Mouse (Mus musculus) c-Kit-positive CD71-positive TER-119-positive erythroid progenitor cells, embryonic 14.5 days (primary cell): ENCODE data around the gene Guf1.

Source experiments
- DNase-seq: peaks from one replicate; pipeline ENCODE4 v3.0.0-alpha.2; 2013; ENCODE audit warnings: low spot score

The Guf1 gene

DNA sequence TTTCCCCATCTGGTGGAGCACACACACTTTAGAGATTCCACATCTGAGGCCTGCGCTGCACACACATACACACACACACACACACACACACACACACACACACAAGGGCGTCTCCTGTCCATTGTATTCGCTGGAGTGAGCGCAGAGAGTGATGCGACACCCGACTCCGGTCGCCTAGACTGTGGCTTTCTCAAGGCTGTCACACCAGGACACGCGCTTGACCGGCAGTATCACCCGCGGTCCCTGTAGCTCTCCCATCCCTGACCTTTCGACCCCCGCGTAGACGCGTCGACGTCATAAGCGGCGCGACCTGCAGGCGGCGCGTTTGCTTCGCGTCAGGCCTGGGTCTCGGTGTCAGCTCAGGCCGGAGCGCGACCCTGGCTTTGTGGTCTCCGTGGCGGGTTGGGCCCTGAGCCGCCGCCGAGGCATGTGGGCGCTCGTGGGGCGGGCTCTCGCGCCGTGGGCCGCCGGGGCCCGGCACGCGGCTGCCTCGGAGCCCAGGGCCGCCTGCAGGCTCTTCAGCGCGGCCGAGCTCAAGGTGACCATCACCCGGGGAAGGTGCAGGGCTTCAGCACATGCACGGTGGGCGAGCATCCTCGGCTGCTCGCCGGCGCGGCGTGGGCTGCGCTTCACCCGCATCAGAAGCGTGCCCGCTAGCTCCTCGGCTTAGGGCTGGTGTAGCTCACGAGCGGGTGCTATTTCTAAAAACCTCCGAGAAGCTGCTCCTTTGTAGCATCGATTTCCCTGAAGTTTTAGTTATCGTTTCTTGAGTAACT is at the start of gene Guf1:
Gene Guf1, plus strand, starts transcription at position 296 of the 776 bp plus-strand sequence.
- peak; percentile 84 for DNase-seq

DNA sequence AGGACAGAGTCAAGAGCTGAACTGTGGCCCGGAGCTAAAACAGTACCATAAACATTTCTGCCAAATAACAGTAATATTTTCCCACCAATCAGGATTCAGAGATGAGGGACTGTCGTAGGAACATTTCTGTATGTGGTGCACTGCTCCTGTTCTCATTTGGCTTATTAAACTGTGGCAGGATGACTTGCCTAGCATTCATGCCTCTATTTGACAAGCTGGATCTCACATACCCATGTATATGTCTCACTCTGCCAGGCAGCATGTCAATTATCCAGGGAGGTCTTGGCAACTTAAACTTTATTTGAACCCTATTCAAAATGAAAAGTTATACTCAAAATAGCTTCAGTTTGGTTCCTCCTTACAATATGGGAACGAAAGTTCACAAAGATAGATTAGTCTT is 49.7 kb upstream of the Guf1 start:
- DNase-seq, result no peak

DNA sequence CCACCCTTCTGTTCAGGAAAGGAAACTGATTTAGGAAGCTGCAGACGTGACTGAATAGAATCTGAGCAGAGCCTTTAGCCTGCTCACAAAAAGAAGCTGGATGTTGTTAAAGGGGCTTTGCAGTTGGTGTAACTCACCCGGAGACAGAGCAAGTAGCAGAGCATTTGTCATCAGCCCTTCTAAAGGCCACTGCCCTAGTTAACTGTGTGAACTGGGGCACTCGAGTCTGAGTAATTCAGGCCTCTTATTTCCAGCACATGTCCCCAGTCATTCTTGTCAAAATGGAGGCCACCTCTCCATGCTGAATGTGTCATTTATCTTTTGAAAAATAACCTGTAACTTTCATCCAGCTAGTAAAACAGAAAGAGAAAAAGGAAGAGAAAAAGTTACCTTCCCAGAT is 45.1 kb upstream of the Guf1 start:
- DNase-seq, result no peak

DNA sequence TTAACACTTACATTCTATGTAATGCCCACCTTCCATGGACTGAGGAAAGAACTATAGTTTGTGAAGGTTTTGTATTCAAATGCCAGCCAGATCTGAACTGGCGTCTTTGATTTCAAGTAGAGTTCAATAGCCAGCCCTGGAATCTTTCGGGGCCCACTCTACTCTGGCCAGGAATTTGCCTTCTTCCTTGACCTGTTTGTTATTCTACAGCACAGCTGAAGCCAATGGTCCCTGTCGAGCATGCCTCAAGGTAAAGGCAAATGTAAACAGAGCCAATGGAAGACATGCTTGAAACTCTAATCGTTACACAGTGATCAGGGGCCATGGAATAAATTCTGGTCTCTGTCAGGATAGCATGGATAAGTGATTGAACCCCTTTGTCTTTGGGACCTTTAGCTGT is 44.5 kb upstream of the Guf1 start:
- DNase-seq, result no peak

DNA sequence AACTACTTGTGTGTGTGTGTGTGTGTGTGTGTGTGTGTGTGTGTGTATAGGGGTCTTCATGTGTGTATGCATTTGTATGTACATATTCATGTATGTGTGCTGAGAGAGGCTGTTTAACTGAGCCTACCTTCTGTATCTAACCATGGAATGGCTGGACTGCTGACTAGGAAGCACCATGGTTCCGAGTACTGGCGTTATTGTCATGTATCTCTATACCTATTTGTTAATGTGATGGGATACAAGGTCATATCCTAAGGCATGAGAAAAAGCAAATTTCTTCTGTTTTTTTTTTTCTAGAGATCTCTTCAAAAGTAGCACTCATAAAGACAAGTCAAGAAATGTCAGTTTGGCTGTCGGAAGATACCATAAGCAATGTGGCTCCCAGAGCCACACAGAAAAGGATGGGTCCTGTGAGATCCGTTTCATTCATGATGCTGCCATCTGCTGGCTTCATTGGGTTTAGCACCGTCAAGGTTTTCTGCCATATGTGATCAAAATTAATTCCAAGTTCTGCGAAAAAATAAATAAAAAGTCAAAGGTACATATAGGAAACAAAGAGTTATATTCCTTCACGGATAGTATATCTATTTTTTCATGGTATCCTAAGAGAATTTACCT is 36.0 kb upstream of the Guf1 start:
- peak; percentile 3 for DNase-seq

DNA sequence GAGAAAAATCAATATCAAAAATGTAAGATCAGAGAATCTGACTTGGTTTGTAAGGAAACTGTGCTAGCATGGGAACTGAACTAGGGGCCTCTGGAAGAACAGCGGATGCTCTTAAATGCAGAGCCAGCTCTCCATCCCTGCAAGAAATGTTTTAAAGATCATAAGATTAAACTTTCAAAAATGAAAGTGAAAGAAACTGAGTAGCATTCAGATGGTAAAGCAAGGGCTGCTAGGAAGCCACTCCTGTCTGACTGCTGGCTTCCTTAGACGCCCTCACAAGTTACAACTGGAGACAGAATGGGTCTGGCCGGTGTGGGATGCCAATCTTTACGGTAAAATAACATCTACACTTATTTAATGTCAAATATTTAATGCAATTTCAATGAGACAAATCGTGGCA is 34.7 kb upstream of the Guf1 start:
- DNase-seq, result no peak

DNA sequence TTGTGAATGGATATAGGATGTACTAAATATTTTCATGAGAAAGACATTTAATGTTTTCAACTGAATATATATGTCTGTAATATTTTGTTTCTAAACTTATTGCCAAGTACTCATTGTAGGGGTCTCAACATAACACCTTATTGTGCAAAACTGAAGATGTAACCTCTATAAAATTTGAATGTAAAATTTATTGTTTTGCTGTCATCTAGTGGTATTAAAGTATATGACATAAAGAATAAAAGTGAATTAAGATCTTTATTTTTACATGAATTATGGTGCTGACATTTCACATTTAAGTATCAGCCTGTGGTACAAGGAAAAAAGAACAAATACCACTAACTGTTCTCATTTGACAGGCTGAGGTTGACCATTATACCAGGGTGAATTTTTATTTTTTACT is 32.8 kb upstream of the Guf1 start:
- no peak for DNase-seq

DNA sequence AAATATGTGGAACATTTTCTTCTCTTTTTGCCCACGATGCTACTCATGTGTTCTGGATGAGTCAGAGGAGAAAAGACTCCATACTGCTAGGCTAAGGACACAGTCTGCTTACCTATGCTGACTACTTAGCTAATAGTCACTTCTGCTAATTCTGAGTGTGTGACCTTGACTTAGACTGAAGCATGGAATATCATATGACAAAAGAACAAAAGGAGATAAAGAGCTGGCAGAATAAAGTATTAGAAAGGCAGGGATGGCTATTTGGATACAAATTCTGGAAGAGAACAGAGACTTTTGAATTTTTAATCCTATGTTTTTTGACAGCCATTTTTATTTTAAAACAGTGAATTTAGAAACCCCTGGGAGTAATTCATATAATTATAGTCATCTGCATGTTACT is 15.0 kb upstream of the Guf1 start:
- no peak for DNase-seq

DNA sequence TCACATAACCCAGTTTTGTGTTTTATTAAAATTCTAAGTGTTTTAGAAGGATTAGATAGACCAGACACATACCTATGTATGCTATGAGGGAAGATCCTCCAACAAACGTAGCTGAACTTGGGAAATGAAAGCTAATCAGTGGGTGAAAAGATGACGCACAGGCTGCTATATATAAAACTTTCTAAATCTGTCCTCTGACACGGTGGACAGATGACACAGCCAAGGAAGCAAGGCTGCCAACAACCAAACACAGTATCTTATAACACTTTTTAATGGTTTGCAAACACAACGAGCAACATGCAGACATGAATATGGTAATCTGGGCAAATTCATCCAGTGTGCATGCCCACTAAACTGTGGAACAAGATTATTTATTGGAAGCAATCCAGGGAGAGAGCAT is 14.2 kb upstream of the Guf1 start, which contains the start of gene Yipf7:
Gene Yipf7, minus strand, starts transcription at position 160 of the 400 bp plus-strand sequence.
- DNase-seq, result no peak

DNA sequence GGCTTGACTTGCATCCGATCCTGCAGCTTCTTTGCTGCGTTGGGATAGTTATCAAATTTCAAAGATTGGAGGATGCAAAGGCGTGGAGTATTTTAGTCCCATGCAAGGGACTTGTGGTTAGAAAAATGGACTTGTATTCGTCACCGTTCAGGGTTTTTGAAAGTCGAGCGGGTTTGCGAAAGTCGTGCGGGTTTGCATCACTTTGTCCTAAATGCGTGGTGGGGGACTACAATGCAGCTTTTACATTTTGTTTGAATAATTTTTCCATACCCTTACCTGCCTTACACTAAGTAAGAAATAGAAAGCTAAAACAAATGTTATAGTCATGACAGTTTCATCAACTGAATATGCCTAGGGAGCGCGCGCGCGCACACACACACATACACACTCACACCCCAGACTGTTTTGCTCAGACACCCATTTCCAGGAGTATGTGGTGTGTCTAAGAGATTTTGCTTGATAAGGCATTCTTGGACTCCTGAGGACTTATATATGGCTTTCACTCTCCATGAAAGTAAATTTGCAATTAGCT is 747 bp downstream of the Guf1 start:
- DNase-seq, result peak; percentile 49

DNA sequence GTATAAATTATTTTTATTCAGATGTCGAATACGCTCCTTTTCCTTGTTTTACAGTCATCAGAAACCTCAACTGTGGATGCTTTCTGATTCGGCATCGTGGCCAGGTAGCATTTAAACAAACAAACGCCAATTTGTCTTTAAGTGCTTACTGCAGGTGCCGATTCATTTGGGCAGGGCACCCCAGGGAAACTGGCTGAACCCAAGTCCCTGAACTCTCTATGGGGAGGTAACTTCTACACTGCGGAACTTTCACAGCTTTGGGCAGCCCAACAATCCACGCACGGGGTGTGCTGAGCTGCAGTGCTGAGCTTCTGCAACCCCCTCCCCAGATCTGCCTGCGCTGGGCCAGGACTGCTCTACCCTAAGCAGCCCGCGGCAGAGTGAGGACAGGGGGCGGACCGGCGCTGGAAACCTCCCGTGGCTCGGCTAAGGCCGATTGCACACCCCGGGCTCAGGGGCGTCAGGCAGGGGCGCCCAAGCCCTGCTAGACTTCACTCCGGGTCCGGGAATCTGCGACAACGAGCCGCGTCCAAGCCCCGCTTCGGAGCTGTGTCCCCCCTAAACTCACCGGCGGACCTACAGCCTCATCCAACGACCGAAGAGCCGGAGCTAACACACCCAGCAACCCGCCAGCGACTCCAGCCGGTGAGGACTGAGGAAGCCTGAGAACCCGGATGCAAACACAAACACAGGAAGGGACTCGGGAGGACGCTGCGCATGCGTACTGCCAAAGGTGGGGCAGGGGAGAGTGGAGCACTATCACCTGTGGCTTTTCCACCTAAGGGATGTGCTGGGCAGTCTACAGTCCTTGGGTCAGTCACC is 35.1 kb downstream of the Guf1 start, which contains the start of gene Gnpda2:
Gene Gnpda2, minus strand, starts transcription at position 701 of the 822 bp plus-strand sequence.
- peak; percentile 74 for DNase-seq

DNA sequence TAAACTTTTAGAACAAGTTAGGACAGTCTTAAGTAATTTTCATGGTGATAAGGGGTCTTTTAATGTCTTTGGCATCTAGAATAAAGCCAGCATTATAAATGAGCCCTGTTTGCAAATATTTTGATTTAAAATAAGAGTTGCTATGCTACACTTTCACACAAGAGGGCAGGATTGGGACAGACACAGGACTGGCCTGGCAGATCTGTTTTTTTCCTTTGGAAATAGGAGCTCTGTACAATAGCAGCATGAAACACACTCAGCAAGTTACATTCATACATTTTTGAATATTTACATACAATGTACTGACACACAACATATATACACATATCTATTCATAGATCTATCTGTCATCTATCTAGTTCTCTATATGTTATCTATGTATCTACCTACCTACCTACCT is 44.3 kb downstream of the Guf1 start:
- no peak for DNase-seq

DNA sequence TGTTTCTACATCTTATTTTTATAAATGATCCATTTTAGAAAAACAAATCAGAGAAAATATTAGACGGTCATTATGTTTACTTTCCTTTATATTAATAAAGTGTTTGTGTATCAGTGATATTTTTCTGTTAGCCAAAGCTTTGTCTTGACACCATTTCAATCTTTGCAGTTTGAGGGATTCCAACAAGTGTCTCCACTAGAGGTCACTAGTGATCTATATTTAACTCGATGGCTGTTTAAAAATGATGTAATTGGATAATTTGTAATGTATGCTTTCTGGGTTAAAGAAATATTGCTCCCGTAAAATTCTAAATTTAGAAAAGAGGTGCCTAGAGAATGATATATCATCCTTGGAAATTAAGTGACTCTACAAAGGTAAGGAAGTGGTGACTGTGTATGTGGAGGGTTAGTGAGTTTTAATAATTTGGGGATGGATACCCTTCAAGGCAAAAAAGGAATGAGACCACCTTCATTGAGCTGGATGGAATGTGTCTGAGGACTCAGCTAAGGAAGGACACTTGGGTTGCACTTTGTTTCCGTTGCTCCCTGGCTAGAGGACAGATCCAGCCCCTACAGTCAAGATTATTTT is 56.6 kb downstream of the Guf1 start:
- peak; percentile 12 for DNase-seq

DNA sequence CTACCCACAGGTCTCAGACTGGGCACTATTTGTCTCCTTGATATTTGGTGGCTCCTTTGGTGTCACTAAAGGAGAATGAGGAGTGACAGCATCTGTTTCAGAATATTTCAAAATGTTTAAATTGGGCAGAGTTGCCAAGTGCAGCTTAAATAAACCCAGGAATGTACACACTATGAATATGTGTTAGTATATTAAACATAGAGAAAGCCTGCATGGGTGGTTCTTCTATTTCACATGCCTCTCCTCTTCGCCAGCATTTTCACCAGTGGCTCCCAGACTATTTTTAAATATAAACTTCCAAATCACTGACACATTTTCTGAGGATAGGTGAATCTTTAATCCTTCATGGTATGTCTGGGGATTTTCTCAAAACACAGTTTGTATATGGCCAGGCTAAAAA is 64.2 kb downstream of the Guf1 start:
- no peak for DNase-seq
